Mouse (Mus musculus) central nervous system, embryonic 14 days (tissue): Measurements from ENCODE around the gene Stard5. TPM values are rescaled to one million over a fixed set of nuclear protein-coding genes. Genes with fewer than 3 reads are reported as not detected.

Experiments
- polyA plus RNA-seq: library from polyadenylated mRNA; depleted of rRNA; stranded (reverse); fragments of >200 nt; gene quantifications from 2 replicates; pipeline ENCODE4 v1.2.3, GENCODE M21; 2012; rRNA removed

The Stard5 gene
- polyA plus RNA-seq = 7.3 and 10.9 TPM in 2 replicates

GRCm38 (mm10) chr7:83631828-83632681 lies at the start of gene Stard5:
TSS of gene Stard5 (plus strand) at chr7:83631959.

GRCm38 (mm10) chr7:83584639-83585471 lies 46.9 kb upstream of the Stard5 start, which contains the start of gene Tmc3:
TSS of gene Tmc3 (plus strand) at chr7:83584927.

Other genes with a start within 250 kb of the Stard5 start
- 0.20 and 0.50 TPM in 2 replicates for gene Tmc3, start 47.0 kb upstream of the Stard5 start, polyA plus RNA-seq
- gene Il16, start 113.8 kb downstream of the Stard5 start, polyA plus RNA-seq = 1.1 and 1.6 TPM in 2 replicates
- gene Cfap161, start 162.9 kb downstream of the Stard5 start, polyA plus RNA-seq = 0.53 and 1.1 TPM in 2 replicates